Mouse (Mus musculus): ENCODE measurements at regions not wholly inside any gene's neighbourhood (a gene's known extent, or its start where the extent isn't known, plus 50 kb on each side); places are given as distances from the start of the nearest gene placed in this dataset.

- Histone ChIP-seq H3K27me3 (replicated peaks) (peaks cover 86% of the 10 kb centered on the region), H3K4me3 (replicated peaks in 1 of 3; ENCODE audit: low read depth in 2 of 3, low read length in 2 of 3, poor library complexity in 1 of 3) (no peak overlapping the region), H3K36me3 (replicated peaks in 1 of 2; ENCODE audit: control insufficient read depth in 1 of 2, insufficient read depth in 1 of 2, low read length in 1 of 2) (no peaks in the 10 kb centered on the region), H3K4me1 (ENCODE audit: control insufficient read depth in 1 of 2, insufficient read depth in 2 of 2) (no peaks in the 10 kb centered on the region), H3K4me2 (ENCODE audit: insufficient read depth, low read depth, poor library complexity, severe bottlenecking) (peak overlapping the region; percentile 12; the same call in 1 of the 2 replicates), H3K9ac (ENCODE audit: insufficient read depth, low read depth) (no peak overlapping the region), H3K27ac (ENCODE audit: insufficient read depth, low read depth) (no peak overlapping the region), H3K79me2 (replicated peaks; ENCODE audit: control insufficient read depth, extremely low read depth, insufficient read depth, poor library complexity, severe bottlenecking) (no peaks in the 10 kb centered on the region), H3K9me3 (replicated peaks; ENCODE audit: low read length) (no peaks in the 10 kb centered on the region)
- DNase-seq (ENCODE audit: extremely low read depth), result no peak
- dilution Hi-C loops (cut with MboI; ENCODE audit: extremely low pct_ligation_motif_present, extremely low pct_unique_long_range_greater_than_20kb, low sequenced_read_pairs) (no loop called here), in situ Hi-C loops (cut with MboI; ENCODE audit: low pct_ligation_motif_present, low pct_unique_long_range_greater_than_20kb, low sequenced_read_pairs) (no loop called here)
- TF ChIP-seq MAZ (IDR thresholded peaks at IDR 0.05; ENCODE audit: low read depth, low read length), result no peak
- no peak for TF ChIP-seq MAX (IDR thresholded peaks at IDR 0.05; ENCODE audit: low read length)
- TF ChIP-seq MYC (IDR thresholded peaks at IDR 0.05; ENCODE audit: low read depth, low read length), result no peak
- no peak for TF ChIP-seq ZMIZ1 (IDR thresholded peaks at IDR 0.05; ENCODE audit: low read depth, low read length)
- no peak for TF ChIP-seq PAX5 (IDR thresholded peaks at IDR 0.05; ENCODE audit: low read length)
- TF ChIP-seq HCFC1 (IDR thresholded peaks at IDR 0.05; ENCODE audit: low read depth, low read length), result no peak
- TF ChIP-seq USF2 (conservative IDR thresholded peaks at IDR 0.05; ENCODE audit: low read depth, low read length), result no peak
- TF ChIP-seq EP300 (IDR thresholded peaks at IDR 0.05; ENCODE audit: low read length), result no peak
- TF ChIP-seq ETS1 (conservative IDR thresholded peaks at IDR 0.05; ENCODE audit: low read depth, low read length), result no peak
- TF ChIP-seq USF1 (IDR thresholded peaks at IDR 0.05; ENCODE audit: low read depth, low read length), result no peak
- TF ChIP-seq POLR2AphosphoS2 (IDR thresholded peaks at IDR 0.05; ENCODE audit: low read depth, low read length), result no peak
- TF ChIP-seq RAD21 (IDR thresholded peaks at IDR 0.05; ENCODE audit: low read depth, low read length), result no peak
These were observed 64.7 kb upstream of the Stx16 start for GRCm38 (mm10) chr2:174011399-174011798.

- Histone ChIP-seq H3K4me3 (replicated peaks in 1 of 3; ENCODE audit: low read depth in 2 of 3, low read length in 2 of 3, poor library complexity in 1 of 3) (no peak overlapping the region), H3K27ac (ENCODE audit: insufficient read depth, low read depth) (no peak overlapping the region), H3K79me2 (replicated peaks; ENCODE audit: control insufficient read depth, extremely low read depth, insufficient read depth, poor library complexity, severe bottlenecking) (no peaks in the 10 kb centered on the region), H3K4me2 (ENCODE audit: insufficient read depth, low read depth, poor library complexity, severe bottlenecking) (no peak overlapping the region), H3K4me1 (ENCODE audit: control insufficient read depth in 1 of 2, insufficient read depth in 2 of 2) (peaks cover 0 to 6% of the 10 kb centered on the region in 2 experiments; a peak in 1 of 4 replicates), H3K27me3 (replicated peaks) (peaks cover 74% of the 10 kb centered on the region), H3K9ac (ENCODE audit: insufficient read depth, low read depth) (no peak overlapping the region), H3K9me3 (replicated peaks; ENCODE audit: low read length) (no peaks in the 10 kb centered on the region), H3K36me3 (replicated peaks in 1 of 2; ENCODE audit: control insufficient read depth in 1 of 2, insufficient read depth in 1 of 2, low read length in 1 of 2) (no peaks in the 10 kb centered on the region)
- in situ Hi-C loops (cut with MboI; ENCODE audit: low pct_ligation_motif_present, low pct_unique_long_range_greater_than_20kb, low sequenced_read_pairs) (no loop called here), dilution Hi-C loops (cut with MboI; ENCODE audit: extremely low pct_ligation_motif_present, extremely low pct_unique_long_range_greater_than_20kb, low sequenced_read_pairs) (no loop called here)
- TF ChIP-seq RAD21 (IDR thresholded peaks at IDR 0.05; ENCODE audit: low read depth, low read length), result no peak
- no peak for TF ChIP-seq NRF1 (IDR thresholded peaks at IDR 0.05; ENCODE audit: low read depth, low read length)
- TF ChIP-seq ETS1 (conservative IDR thresholded peaks at IDR 0.05; ENCODE audit: low read depth, low read length), result no peak
- no peak for TF ChIP-seq ZC3H11A (IDR thresholded peaks at IDR 0.05; ENCODE audit: low read depth, low read length)
- TF ChIP-seq MAFK (IDR thresholded peaks at IDR 0.05; ENCODE audit: insufficient replicate concordance, low read length), result no peak
- no peak for TF ChIP-seq MXI1 (IDR thresholded peaks at IDR 0.05; ENCODE audit: low read depth, low read length)
- TF ChIP-seq NELFE (IDR thresholded peaks at IDR 0.05; ENCODE audit: low read depth, low read length), result no peak
- DNase-seq (ENCODE audit: extremely low read depth), result no peak
These were observed 61.7 kb upstream of the Stx16 start for GRCm38 (mm10) chr2:174014361-174014760.

Data from CH12.LX (cell line).